Comparison of ENCODE assay signal across 8 mouse cellular contexts in genomic region chr9:40531027-40531621, GRCm38 (mm10). TPM values are rescaled to one million over a fixed set of nuclear protein-coding genes. Genes with fewer than 3 reads are reported as not detected.
DNase-seq lines count a peak whose midpoint lies in the region; ATAC-seq and TF ChIP-seq lines count a peak whose summit lies in the region.

TSS of gene Gramd1b (minus strand) at chr9:40531383.

- H3K9ac ChIP-seq in forebrain, embryonic 13.5 days = peak within 1 kb of the TSS; percentile 63
- H3K9ac ChIP-seq in stomach, embryonic 16.5 days (ENCODE audit: low read length) = peak within 1 kb of the TSS; percentile 69

- WGBS in forebrain, embryonic 13.5 days = under 1% methylated on average over 37 of the region's 40 CpGs
- 1% methylated on average over 40 of the region's 40 CpGs for WGBS in stomach, embryonic 16.5 days

- no peak for ATAC-seq in erythroblast, adult 5-6 weeks (replicated peaks; ENCODE audit: low FRiP score, poor library complexity, severe bottlenecking)
- ATAC-seq in forebrain, embryonic 13.5 days = peak; percentile 80
- ATAC-seq in stomach, embryonic 16.5 days (ENCODE audit: insufficient read depth, low FRiP score) = peak; percentile 58

- H3K27me3 ChIP-seq in erythroblast, embryonic 14.5 days (ENCODE audit: control insufficient read depth) = peaks cover 6% of the 10 kb centered on the region
- H3K27me3 ChIP-seq in forebrain, embryonic 13.5 days = peaks cover 11% of the 10 kb centered on the region; the same call in 1 of the 2 replicates
- H3K27me3 ChIP-seq in stomach, embryonic 16.5 days (ENCODE audit: control insufficient read depth, insufficient read depth, low read length) = peaks cover 15% of the 10 kb centered on the region

- H3K4me1 ChIP-seq in erythroblast, embryonic 14.5 days (ENCODE audit: control insufficient read depth) = no peaks in the 10 kb centered on the region
- peaks cover 7% of the 10 kb centered on the region; the same call in 1 of the 2 replicates for H3K4me1 ChIP-seq in forebrain, embryonic 13.5 days
- peaks cover 3% of the 10 kb centered on the region; the same call in 1 of the 2 replicates for H3K4me1 ChIP-seq in stomach, embryonic 16.5 days (ENCODE audit: control insufficient read depth, insufficient read depth, low read length)

- peak within 1 kb of the TSS; percentile 3 for H3K4me3 ChIP-seq in erythroblast, embryonic 14.5 days (replicated peaks)
- peak within 1 kb of the TSS; percentile 45 for H3K4me3 ChIP-seq in forebrain, embryonic 13.5 days
- peak within 1 kb of the TSS; percentile 63 for H3K4me3 ChIP-seq in left cerebral cortex, adult 2 months
- H3K4me3 ChIP-seq in stomach, embryonic 16.5 days (replicated peaks; ENCODE audit: low read length) = peak within 1 kb of the TSS; percentile 49

- H3K27ac ChIP-seq in forebrain, embryonic 13.5 days = no peak within 1 kb of the TSS
- peak within 1 kb of the TSS; percentile 54 for H3K27ac ChIP-seq in left cerebral cortex, adult 2 months
- no peak within 1 kb of the TSS for H3K27ac ChIP-seq in stomach, embryonic 16.5 days (ENCODE audit: low read length)

- intact Hi-C loops in left cerebral cortex, adult 2 months (cut with DNase I) = loop anchor here (2.0 kb wide), 2 partner anchors 22 to 74 kb away; no protein-coding TSS in a partner anchor

- H3K4me2 ChIP-seq in forebrain, embryonic 13.5 days = peak within 1 kb of the TSS; percentile 79
- peak within 1 kb of the TSS; percentile 81 for H3K4me2 ChIP-seq in stomach, embryonic 16.5 days (ENCODE audit: low read depth, low read length)

- no peak; the same call in none of the 2 replicates for TF ChIP-seq CTCF in left cerebral cortex, adult 2 months (IDR thresholded peaks at IDR 0.05)

- peak; percentile 24 for DNase-seq in brain, embryonic 18.5 days (ENCODE audit: low read depth, low spot score)
- DNase-seq in heart, postnatal 4 days = peak; percentile 53
- peak; percentile 36 to 42 for DNase-seq in left cerebral cortex, adult 2 months (ENCODE audit: extremely low spot score in 1 of 2, low spot score in 2 of 2)
- peak; percentile 39 for DNase-seq in mesoderm, embryonic 11.5 days (ENCODE audit: low read depth, low spot score)

- H3K36me3 ChIP-seq in erythroblast, embryonic 14.5 days (ENCODE audit: control insufficient read depth) = no peaks in the 10 kb centered on the region
- H3K36me3 ChIP-seq in forebrain, embryonic 13.5 days (ENCODE audit: poor library complexity, severe bottlenecking) = no peaks in the 10 kb centered on the region
- H3K36me3 ChIP-seq in stomach, embryonic 16.5 days (ENCODE audit: control insufficient read depth, insufficient read depth, low read length) = no peaks in the 10 kb centered on the region

- H3K9me3 ChIP-seq in erythroblast, embryonic 14.5 days (ENCODE audit: control insufficient read depth, low read length) = no peaks in the 10 kb centered on the region
- no peaks in the 10 kb centered on the region for H3K9me3 ChIP-seq in forebrain, embryonic 13.5 days (replicated peaks)
- H3K9me3 ChIP-seq in stomach, embryonic 16.5 days (replicated peaks; ENCODE audit: control insufficient read depth, low read length) = no peaks in the 10 kb centered on the region

RNA-seq across cellular contexts. Expression of gene Gramd1b, which starts in this region (rescaled TPM):
- 0.02 and 0.06 TPM in 2 replicates for polyA plus RNA-seq in erythroblast, embryonic 14.5 days (2012)
- total RNA-seq in erythroblast, adult 5-6 weeks (2015; ENCODE audit: low replicate concordance) = 5.6 and 22.1 TPM in 2 replicates
- total RNA-seq in erythroblast, adult 5-6 weeks (2017; ENCODE audit: low replicate concordance) = 4.5 and 5.5 TPM in 2 replicates
- 7.8 and 8.1 TPM in 2 replicates for polyA plus RNA-seq in forebrain, embryonic 13.5 days (2015; fragmentation: Nextera tagmentation; extraction: Ambion mirVana)
- total RNA-seq in heart, postnatal 4 days (2021) = 10 to 100 TPM; 11.7 to 12.9 TPM
- total RNA-seq in left cerebral cortex, adult 2 months (2021) = 100 to 1,000 TPM; 178 to 192 TPM
- 4.4 and 4.9 TPM in 2 replicates for polyA plus RNA-seq in stomach, embryonic 16.5 days (2015; fragmentation: Nextera tagmentation; extraction: Ambion mirVana)

Comparison
In these comparisons a context has a peak if more than half of its experiments do, and no peak if none do; other contexts are left out.
1. RNA of gene Gramd1b (total RNA-seq): 178 to 192 TPM in left cerebral cortex, adult 2 months; 4.5 to 22.1 TPM in erythroblast, adult 5-6 weeks and 11.7 to 12.9 TPM in heart, postnatal 4 days; every median in the first group is over 4 times any median in the second.
2. H3K4me3 ChIP-seq: peak in every context shown above with its lines; median percentile 63 in left cerebral cortex, adult 2 months; 49 in stomach, embryonic 16.5 days; 45 in forebrain, embryonic 13.5 days; 3 in erythroblast, embryonic 14.5 days.
3. Peak in every context shown above with its lines, with median percentiles within 50 percentile points of each other: DNase-seq.